Mouse (Mus musculus): ENCODE results near the gene Tbx10.

- TF ChIP-seq EP300 (IDR thresholded peaks at IDR 0.05; ENCODE audit: low read depth) (no peak), CTCF (IDR thresholded peaks at IDR 0.05; ENCODE audit: low read depth) (no peak)
Observed at GRCm38 (mm10) chr19:3990804-3991203, 1.7 kb upstream of the Tbx10 start.
